Mouse (Mus musculus) embryonic facial prominence, embryonic 11.5 days (tissue): ENCODE data around the gene Wrap53. TPM values are rescaled to one million over a fixed set of nuclear protein-coding genes. Genes with fewer than 3 reads are reported as not detected.
"Not testable (repeated sequence)": the region's sequence is repeated elsewhere in the genome, so short reads cannot be mapped to it uniquely, and the experiment has no call there.

ENCODE experiments used
- ATAC-seq: fragments of 200-750 bp; cut with Nextera tagmentation; replicated peaks from 2 replicates; pipeline ENCODE4 v1.8.0; 2017; ENCODE audit warnings: low read depth; ENCODE audit not compliant: insufficient number of reproducible peaks, low FRiP score, low TSS enrichment
- DNase-seq: peaks from one replicate; pipeline ENCODE4 v3.0.0-alpha.2; 2015; ENCODE audit warnings: low spot score
- H3K27ac ChIP-seq: fragments of 300-500 bp; sonication (generic); replicated peaks from 2 replicates; pipeline ENCODE4 v1.5.1; 2014; ENCODE audit warnings: mild to moderate bottlenecking, low read depth, low read length, control low read depth
- H3K27me3 ChIP-seq: fragments of 300-500 bp; sonication (generic); 2 replicates; pipeline ENCODE4 v1.6.1; 2014; ENCODE audit warnings: mild to moderate bottlenecking, low read length, moderate library complexity, mixed read lengths; ENCODE audit not compliant: control insufficient read depth, insufficient read depth
- H3K36me3 ChIP-seq: fragments of 300-500 bp; sonication (generic); replicated peaks from 2 replicates; pipeline ENCODE4 v1.6.1; 2014; ENCODE audit warnings: low read depth, mild to moderate bottlenecking, low read length, moderate library complexity, mixed read lengths; ENCODE audit not compliant: control insufficient read depth, insufficient read depth
- H3K4me1 ChIP-seq: fragments of 300-500 bp; sonication (generic); 2 replicates; pipeline ENCODE4 v1.6.1; 2014; ENCODE audit warnings: low read length, mixed read lengths; ENCODE audit not compliant: control insufficient read depth, insufficient read depth
- H3K4me2 ChIP-seq: fragments of 300-500 bp; sonication (generic); 2 replicates; pipeline ENCODE4 v1.6.1; 2014; ENCODE audit warnings: low read depth, mild to moderate bottlenecking, control low read depth, low read length, moderate library complexity
- H3K4me3 ChIP-seq: fragments of 300-500 bp; sonication (generic); 2 replicates; pipeline ENCODE4 v1.5.1; 2014; ENCODE audit warnings: low read depth, low read length, control low read depth
- H3K9ac ChIP-seq: fragments of 300-500 bp; sonication (generic); replicated peaks from 2 replicates; pipeline ENCODE4 v1.6.1; 2014; ENCODE audit warnings: mild to moderate bottlenecking, control low read depth, low read length
- H3K9me3 ChIP-seq: fragments of 300-500 bp; sonication (generic); replicated peaks from 2 replicates; pipeline ENCODE4 v1.6.1; 2016; ENCODE audit warnings: mild to moderate bottlenecking, low read length, inconsistent platforms, mixed read lengths; ENCODE audit not compliant: control insufficient read depth
- WGBS: fragments of 180-500 bp; shearing (Covaris S2); extraction: QIAGEN DNeasy Blood & Tissue Kit; methylation state at CpG from one replicate; pipeline ENCODE4 v1.1.7; 2014; 5-methylcytosine and 5-hydroxymethylcytosine counted together
- polyA plus RNA-seq: library from polyadenylated mRNA; unstranded; fragments of >200 nt; fragmentation: Nextera tagmentation; extraction: Ambion mirVana; gene quantifications from 2 replicates; pipeline ENCODE4 v1.2.1, GENCODE M21; 2014

The Wrap53 gene
- polyA plus RNA-seq, result 40.2 and 40.9 TPM in 2 replicates

GRCm38 (mm10) chr11:69580091-69580514 is at the start of gene Wrap53, which contains the start of gene Trp53:
Gene Wrap53 (minus strand): TSS chr11:69580255.
Gene Trp53 (plus strand): TSS chr11:69580359.
- H3K36me3 ChIP-seq, result no peaks in the 10 kb centered on the region
- WGBS, result under 1% methylated on average over 13 of the region's 13 CpGs
- H3K27ac ChIP-seq, result peak within 1 kb of the TSS; percentile 80
- peaks cover 7% of the 10 kb centered on the region for H3K4me1 ChIP-seq
- ATAC-seq, result peak; percentile 61
- H3K9me3 ChIP-seq, result no peaks in the 10 kb centered on the region
- H3K4me3 ChIP-seq, result peak within 1 kb of the TSS; percentile 79
- no peaks in the 10 kb centered on the region for H3K27me3 ChIP-seq
- peak within 1 kb of the TSS; percentile 86 for H3K9ac ChIP-seq
- peak; percentile 96 for DNase-seq
- H3K4me2 ChIP-seq, result peak within 1 kb of the TSS; percentile 83

GRCm38 (mm10) chr11:69629802-69630201 is 49.7 kb upstream of the Wrap53 start:
- no peaks in the 10 kb centered on the region for H3K9me3 ChIP-seq
- ATAC-seq (no peak), DNase-seq (peak; percentile 32)
- no peak overlapping the region for H3K27ac ChIP-seq
- no peaks in the 10 kb centered on the region for H3K4me1 ChIP-seq
- no peaks in the 10 kb centered on the region for H3K27me3 ChIP-seq
- H3K4me2 ChIP-seq, result no peak overlapping the region
- WGBS, result 67% methylated on average over 1 of the region's 1 CpGs
- H3K9ac ChIP-seq, result no peak overlapping the region
- H3K36me3 ChIP-seq, result no peaks in the 10 kb centered on the region; the same call in 1 of the 2 replicates
- H3K4me3 ChIP-seq, result no peak overlapping the region

- no peak overlapping the region for H3K9ac ChIP-seq
Measured at GRCm38 (mm10) chr11:69628286-69628685, 48.2 kb upstream of the Wrap53 start.

GRCm38 (mm10) chr11:69624339-69624738 is 44.3 kb upstream of the Wrap53 start:
- not testable (repeated sequence) for H3K9me3 ChIP-seq, ATAC-seq, H3K4me2 ChIP-seq, H3K9ac ChIP-seq, DNase-seq, H3K4me3 ChIP-seq, H3K27ac ChIP-seq, H3K4me1 ChIP-seq, H3K27me3 ChIP-seq, H3K36me3 ChIP-seq
- 88% methylated on average over 2 of the region's 2 CpGs for whole genome bisulfite sequencing

More at GRCm38 (mm10) chr11:69628286-69628685, 48.2 kb upstream of the Wrap53 start:
- Histone ChIP-seq H3K27ac (no peak overlapping the region), H3K4me1 (no peaks in the 10 kb centered on the region), H3K4me2 (no peak overlapping the region), H3K9me3 (no peaks in the 10 kb centered on the region), H3K4me3 (no peak overlapping the region), H3K36me3 (no peaks in the 10 kb centered on the region; the same call in 1 of the 2 replicates), H3K27me3 (no peaks in the 10 kb centered on the region)
- DNase-seq (peak; percentile 92), ATAC-seq (no peak)
- WGBS, result 34% methylated on average over 6 of the region's 6 CpGs

- 70% methylated on average over 4 of the region's 4 CpGs for WGBS
- Histone ChIP-seq H3K27ac (no peak overlapping the region), H3K9ac (no peak overlapping the region; the same call in 1 of the 2 replicates), H3K36me3 (no peaks in the 10 kb centered on the region), H3K4me2 (no peak overlapping the region), H3K4me3 (no peak overlapping the region), H3K4me1 (no peaks in the 10 kb centered on the region), H3K27me3 (no peaks in the 10 kb centered on the region), H3K9me3 (no peaks in the 10 kb centered on the region)
- no peak for DNase-seq
- ATAC-seq, result no peak
Measured at GRCm38 (mm10) chr11:69623006-69623405, 43.0 kb upstream of the Wrap53 start.

- Histone ChIP-seq H3K4me2 (peak overlapping the region; percentile 65), H3K9ac (peak overlapping the region; percentile 63), H3K27ac (no peak overlapping the region), H3K36me3 (no peaks in the 10 kb centered on the region), H3K4me3 (peak overlapping the region; percentile 40), H3K9me3 (no peaks in the 10 kb centered on the region), H3K4me1 (no peaks in the 10 kb centered on the region), H3K27me3 (no peaks in the 10 kb centered on the region)
- WGBS, result 49% methylated on average over 6 of the region's 6 CpGs
- DNase-seq (no peak), ATAC-seq (no peak)
Measured at GRCm38 (mm10) chr11:69622406-69622805, 42.4 kb upstream of the Wrap53 start.

GRCm38 (mm10) chr11:69621571-69622268 is 41.7 kb upstream of the Wrap53 start, which contains the start of gene Sat2:
Gene Sat2 (plus strand): TSS chr11:69622024.
- no peaks in the 10 kb centered on the region for H3K27me3 ChIP-seq
- H3K4me2 ChIP-seq, result peak within 1 kb of the TSS; percentile 65
- peak; percentile 87 for DNase-seq
- WGBS, result under 1% methylated on average over 20 of the region's 20 CpGs
- H3K9me3 ChIP-seq, result no peaks in the 10 kb centered on the region
- H3K27ac ChIP-seq, result no peak within 1 kb of the TSS
- ATAC-seq, result peak; percentile 73; the same call in 1 of the 2 replicates
- H3K4me1 ChIP-seq, result no peaks in the 10 kb centered on the region
- peak within 1 kb of the TSS; percentile 40 for H3K4me3 ChIP-seq
- no peaks in the 10 kb centered on the region for H3K36me3 ChIP-seq
- peak within 1 kb of the TSS; percentile 63 for H3K9ac ChIP-seq

- H3K4me1 ChIP-seq, result no peaks in the 10 kb centered on the region
- no peak overlapping the region for H3K9ac ChIP-seq
- WGBS, result 79% methylated on average over 7 of the region's 7 CpGs
- no peaks in the 10 kb centered on the region for H3K9me3 ChIP-seq
- no peaks in the 10 kb centered on the region for H3K36me3 ChIP-seq
- H3K4me3 ChIP-seq, result no peak overlapping the region
- no peaks in the 10 kb centered on the region for H3K27me3 ChIP-seq
- no peak for DNase-seq
- H3K4me2 ChIP-seq, result no peak overlapping the region
- H3K27ac ChIP-seq, result no peak overlapping the region
- no peak for ATAC-seq
Measured at GRCm38 (mm10) chr11:69620394-69621081, 40.5 kb upstream of the Wrap53 start.
